Mouse (Mus musculus) MEL (cell line): ENCODE measurements around the gene Zfp575. TPM values are rescaled to one million over a fixed set of nuclear protein-coding genes. Genes with fewer than 3 reads are reported as not detected.

ENCODE experiments used
- DNase-seq: peaks from one replicate; pipeline ENCODE4 v3.0.0; 2011; ENCODE audit warnings: low read depth, low spot score
- H3K27ac ChIP-seq: 2 replicates; pipeline ENCODE4 v1.5.1; 2012; ENCODE audit warnings: low read depth, mild to moderate bottlenecking, control low read depth, low read length, moderate library complexity; ENCODE audit not compliant: control insufficient read depth
- H3K27me3 ChIP-seq, 2 experiments: fragments of 150-350 bp in 1 of 2; sonication (generic) in 1 of 2; 2 replicates each; pipeline ENCODE4 v1.6.1; 2012; ENCODE audit warnings: low read length in 2 of 2, mild to moderate bottlenecking in 2 of 2, improper control_type of control experiment in 1 of 2, moderate library complexity in 1 of 2; ENCODE audit not compliant: insufficient read depth in 2 of 2, control insufficient read depth in 1 of 2
- H3K36me3 ChIP-seq, 2 experiments: 2 replicates each; pipeline ENCODE4 v1.6.1; 2012 to 2014; ENCODE audit warnings: low read length in 2 of 2, improper control_type of control experiment in 1 of 2, inconsistent platforms in 1 of 2, mild to moderate bottlenecking in 1 of 2; ENCODE audit not compliant: insufficient read depth in 2 of 2, control insufficient read depth in 1 of 2
- H3K4me1 ChIP-seq, 2 experiments: fragments of 150-350 bp in 1 of 2; sonication (generic) in 1 of 2; 2 replicates each; pipeline ENCODE4 v1.6.1; 2012; ENCODE audit warnings: low read length in 2 of 2, improper control_type of control experiment in 1 of 2, mild to moderate bottlenecking in 1 of 2; ENCODE audit not compliant: insufficient read depth in 2 of 2, control insufficient read depth in 1 of 2
- H3K4me3 ChIP-seq, 2 experiments: fragments of 150-350 bp in 1 of 2; sonication (generic) in 1 of 2; 2 replicates each; pipeline ENCODE4 v1.5.1; 2012; ENCODE audit warnings: low read depth in 2 of 2, low read length in 2 of 2, mild to moderate bottlenecking in 2 of 2, moderate library complexity in 2 of 2, control low read depth in 1 of 2, improper control_type of control experiment in 1 of 2; ENCODE audit not compliant: control insufficient read depth in 1 of 2, insufficient read depth in 1 of 2
- H3K79me2 ChIP-seq: 2 replicates; pipeline ENCODE4 v1.6.1; 2012; ENCODE audit warnings: mild to moderate bottlenecking, low read length, moderate library complexity; ENCODE audit not compliant: control insufficient read depth, poor library complexity, insufficient read depth
- H3K9ac ChIP-seq: 2 replicates; pipeline ENCODE4 v1.6.1; 2012; ENCODE audit warnings: low read depth, mild to moderate bottlenecking, control low read depth, low read length, moderate library complexity; ENCODE audit not compliant: control insufficient read depth, poor library complexity, severe bottlenecking
- H3K9me3 ChIP-seq: fragments of 150-350 bp; sonication (generic); replicated peaks from 2 replicates; pipeline ENCODE4 v1.6.1; 2012; ENCODE audit warnings: mild to moderate bottlenecking, low read length, improper control_type of control experiment, moderate library complexity; ENCODE audit not compliant: insufficient read depth
- BHLHE40 ChIP-seq: IDR thresholded peaks from 2 replicates; pipeline ENCODE4 v1.6.1; 2012; ENCODE audit warnings: low read depth, mild to moderate bottlenecking, inconsistent platforms, low read length, improper control_type of control experiment, borderline replicate concordance
- CHD1 ChIP-seq: IDR thresholded peaks from 2 replicates; pipeline ENCODE4 v1.6.1; 2012; ENCODE audit warnings: low read depth, mild to moderate bottlenecking, inconsistent platforms, low read length, improper control_type of control experiment
- CTCF ChIP-seq, 3 experiments: IDR thresholded peaks in 2 of 3; conservative IDR thresholded peaks in 1 of 3; 2 replicates each; pipeline ENCODE4 v1.5.1; 2011 to 2012; ENCODE audit warnings: low read length in 3 of 3, low read depth in 2 of 3, mild to moderate bottlenecking in 2 of 3, improper control_type of control experiment in 1 of 3, inconsistent platforms in 1 of 3, mixed read lengths in 1 of 3, moderate library complexity in 1 of 3; ENCODE audit not compliant: control insufficient read depth in 1 of 3, insufficient read depth in 1 of 3, poor library complexity in 1 of 3, severe bottlenecking in 1 of 3
- E2F4 ChIP-seq: IDR thresholded peaks from 2 replicates; pipeline ENCODE4 v1.6.1; 2011; ENCODE audit warnings: low read depth, low read length, improper control_type of control experiment, borderline replicate concordance
- ETS1 ChIP-seq: IDR thresholded peaks from 2 replicates; pipeline ENCODE4 v1.6.1; 2012; ENCODE audit warnings: low read depth, mild to moderate bottlenecking, inconsistent platforms, low read length, improper control_type of control experiment, moderate library complexity
- GABPA ChIP-seq: IDR thresholded peaks from 2 replicates; pipeline ENCODE4 v1.6.1; 2012; ENCODE audit warnings: low read depth, mild to moderate bottlenecking, inconsistent platforms, low read length, improper control_type of control experiment, moderate library complexity
- GATA1 ChIP-seq: IDR thresholded peaks from 2 replicates; pipeline ENCODE4 v1.6.1; 2011; ENCODE audit warnings: low read depth, low read length, improper control_type of control experiment
- HCFC1 ChIP-seq: IDR thresholded peaks from 2 replicates; pipeline ENCODE4 v1.6.1; 2012; ENCODE audit warnings: low read depth, mild to moderate bottlenecking, inconsistent platforms, low read length, improper control_type of control experiment, moderate library complexity
- JUND ChIP-seq: IDR thresholded peaks from 2 replicates; pipeline ENCODE4 v1.6.1; 2011; ENCODE audit warnings: low read depth, mild to moderate bottlenecking, improper control_type of control experiment, low read length
- MAFK ChIP-seq: IDR thresholded peaks from 2 replicates; pipeline ENCODE4 v1.6.1; 2011; ENCODE audit warnings: low read depth, mild to moderate bottlenecking, low read length, improper control_type of control experiment, borderline replicate concordance
- MAX ChIP-seq: IDR thresholded peaks from 2 replicates; pipeline ENCODE4 v1.6.1; 2011; ENCODE audit warnings: low read length, improper control_type of control experiment
- MAZ ChIP-seq: IDR thresholded peaks from 2 replicates; pipeline ENCODE4 v1.6.1; 2012; ENCODE audit warnings: low read depth, mild to moderate bottlenecking, inconsistent platforms, low read length, improper control_type of control experiment
- MEF2A ChIP-seq: IDR thresholded peaks from 2 replicates; pipeline ENCODE4 v1.6.1; 2014; ENCODE audit warnings: low read depth, mild to moderate bottlenecking, inconsistent platforms, low read length, improper control_type of control experiment; ENCODE audit not compliant: poor library complexity, insufficient replicate concordance, severe bottlenecking; ENCODE audit errors: extremely low read depth
- MXI1 ChIP-seq: IDR thresholded peaks from 2 replicates; pipeline ENCODE4 v1.6.1; 2011; ENCODE audit warnings: mild to moderate bottlenecking, low read depth, low read length, improper control_type of control experiment
- NRF1 ChIP-seq: IDR thresholded peaks from 2 replicates; pipeline ENCODE4 v1.6.1; 2014; ENCODE audit warnings: low read depth, mild to moderate bottlenecking, inconsistent platforms, low read length, improper control_type of control experiment, moderate library complexity; ENCODE audit not compliant: poor library complexity, insufficient read depth, severe bottlenecking
- POLR2A ChIP-seq, 2 experiments: IDR thresholded peaks; 2 replicates each; pipeline ENCODE4 v1.6.1; 2011 to 2012; ENCODE audit warnings: low read length in 2 of 2, mild to moderate bottlenecking in 2 of 2, control low read depth in 1 of 2, improper control_type of control experiment in 1 of 2, low read depth in 1 of 2, moderate library complexity in 1 of 2; ENCODE audit not compliant: control insufficient read depth in 1 of 2, insufficient read depth in 1 of 2, poor library complexity in 1 of 2
- POLR2AphosphoS2 ChIP-seq: IDR thresholded peaks from 2 replicates; pipeline ENCODE4 v1.6.1; 2011; ENCODE audit warnings: low read length, improper control_type of control experiment
- RCOR1 ChIP-seq: IDR thresholded peaks from 2 replicates; pipeline ENCODE4 v1.6.1; 2012; ENCODE audit warnings: low read depth, mild to moderate bottlenecking, inconsistent platforms, low read length, improper control_type of control experiment
- SIN3A ChIP-seq: IDR thresholded peaks from 2 replicates; pipeline ENCODE4 v1.6.1; 2012; ENCODE audit warnings: low read length, improper control_type of control experiment, inconsistent platforms
- TAL1 ChIP-seq: IDR thresholded peaks from 2 replicates; pipeline ENCODE4 v1.6.1; 2012; ENCODE audit warnings: mild to moderate bottlenecking, inconsistent platforms, low read length, moderate library complexity, mixed read lengths
- TBP ChIP-seq: IDR thresholded peaks from 2 replicates; pipeline ENCODE4 v1.8.0; 2011; ENCODE audit warnings: low read depth, low read length, improper control_type of control experiment
- UBTF ChIP-seq: IDR thresholded peaks from 2 replicates; pipeline ENCODE4 v1.6.1; 2012; ENCODE audit warnings: low read depth, mild to moderate bottlenecking, inconsistent platforms, low read length, improper control_type of control experiment, moderate library complexity, borderline replicate concordance; ENCODE audit not compliant: insufficient read depth
- USF2 ChIP-seq, 2 experiments: IDR thresholded peaks; 2 replicates each; pipeline ENCODE4 v1.6.1; 2011 to 2012; ENCODE audit warnings: improper control_type of control experiment in 2 of 2, low read length in 2 of 2, borderline replicate concordance in 1 of 2, inconsistent platforms in 1 of 2, low read depth in 1 of 2, mild to moderate bottlenecking in 1 of 2; ENCODE audit not compliant: insufficient read depth in 1 of 2
- ZC3H11A ChIP-seq: IDR thresholded peaks from 2 replicates; pipeline ENCODE4 v1.6.1; 2012; ENCODE audit warnings: low read depth, mild to moderate bottlenecking, inconsistent platforms, low read length, improper control_type of control experiment
- ZMIZ1 ChIP-seq: IDR thresholded peaks from 2 replicates; pipeline ENCODE4 v1.6.1; 2012; ENCODE audit warnings: low read depth, mild to moderate bottlenecking, inconsistent platforms, low read length, improper control_type of control experiment, moderate library complexity
- ZNF384 ChIP-seq: IDR thresholded peaks from 2 replicates; pipeline ENCODE4 v1.6.1; 2012; ENCODE audit warnings: low read depth, mild to moderate bottlenecking, inconsistent platforms, low read length, improper control_type of control experiment
- polyA plus RNA-seq, 2 experiments: library from polyadenylated mRNA; stranded (reverse) in 1 of 2; unstranded in 1 of 2; fragments of >175 nt in 1 of 2; fragments of >200 nt in 1 of 2; gene quantifications; 2 replicates each; pipeline versions ENCODE4 v1.2.1 to v1.2.4; 2012; ENCODE audit warnings: low replicate concordance in 2 of 2, low read depth in 1 of 2; ENCODE audit not compliant: insufficient read length in 2 of 2, insufficient read depth in 1 of 2, missing spikeins in 1 of 2
- total RNA-seq: library from RNA; depleted of rRNA; stranded (reverse); fragments of 300-350 nt; gene quantifications from 2 replicates; pipeline ENCODE4 v1.2.3, GENCODE M21; 2012

The Zfp575 gene
- total and polyA plus RNA-seq, 3 experiments: 0.50 to 0.58 TPM; not detected in 1

DNA sequence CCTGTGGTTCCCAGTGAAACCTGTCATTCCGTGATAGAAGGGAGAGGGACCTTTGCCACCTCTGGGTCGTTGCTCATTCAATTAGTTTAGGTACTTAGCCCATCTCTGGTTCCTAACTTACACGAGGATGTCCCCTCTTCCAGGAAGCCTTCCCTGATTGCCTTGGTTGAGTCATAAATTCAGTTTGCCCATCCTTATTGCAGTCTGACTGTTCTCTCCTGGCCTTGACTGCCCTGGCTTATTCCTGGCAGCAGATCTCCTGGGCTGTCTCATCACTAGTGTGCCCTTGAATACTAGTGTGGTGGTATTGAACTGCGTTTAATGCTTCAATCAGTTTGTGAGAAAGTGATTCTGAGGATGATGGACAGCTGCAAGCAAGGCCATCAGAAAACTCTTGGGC lies 42.2 kb upstream of the Zfp575 start:
- no peak for DNase-seq
- Histone ChIP-seq H3K4me1 (peaks cover 0 to 3% of the 10 kb centered on the region in 2 experiments; a peak in 1 of 4 replicates), H3K27ac (no peak overlapping the region)

GRCm38 (mm10) chr7:24628685-24629610 lies 41.5 kb upstream of the Zfp575 start:
- Histone ChIP-seq H3K9me3 (no peaks in the 10 kb centered on the region), H3K9ac (peak overlapping the region; percentile 77), H3K36me3 (no peaks in the 10 kb centered on the region; a peak in 1 of 4 replicates), H3K27me3 (no peaks in the 10 kb centered on the region), H3K4me3 (peak overlapping the region; percentile 55 to 64), H3K27ac (no peak overlapping the region), H3K4me1 (peaks cover 0 to 3% of the 10 kb centered on the region in 2 experiments; a peak in 1 of 4 replicates), H3K79me2 (no peaks in the 10 kb centered on the region; the same call in 1 of the 2 replicates)
- DNase-seq: peak; percentile 92
- TF ChIP-seq ZC3H11A (no peak), ETS1 (no peak), E2F4 (no peak), CTCF (IDR thresholded peaks at IDR 0.05 in 2 of 3, conservative IDR thresholded peaks at IDR 0.05 in 1 of 3; ENCODE audit: control insufficient read depth in 1 of 3, insufficient read depth in 1 of 3, low read depth in 2 of 3, low read length in 3 of 3, poor library complexity in 1 of 3, severe bottlenecking in 1 of 3) (no peak), POLR2A (IDR thresholded peaks at IDR 0.05; ENCODE audit: control insufficient read depth in 1 of 2, insufficient read depth in 1 of 2, low read depth in 1 of 2, low read length in 2 of 2, poor library complexity in 1 of 2) (peak in 1 of 2 experiments; percentile 42; a peak in 1 of 4 replicates), UBTF (no peak), RCOR1 (no peak), GABPA (no peak), NRF1 (no peak), MXI1 (peak; percentile 70; the same call in 1 of the 2 replicates), ZMIZ1 (peak; percentile 22; the same call in 1 of the 2 replicates), MEF2A (no peak), TBP (no peak), CHD1 (no peak), GATA1 (no peak), ZNF384 (peak; percentile 61; the same call in 1 of the 2 replicates), JUND (no peak), SIN3A (peak; percentile 43; the same call in 1 of the 2 replicates), HCFC1 (peak; percentile 48; the same call in 1 of the 2 replicates), MAFK (no peak), POLR2AphosphoS2 (0 out of 2 replicates have a peak, but pooled peaks have one; percentile 48), BHLHE40 (no peak), TAL1 (no peak), MAX (0 out of 2 replicates have a peak, but pooled peaks have one; percentile 26), MAZ (peak; percentile 70; the same call in 1 of the 2 replicates), USF2 (IDR thresholded peaks at IDR 0.05; ENCODE audit: borderline replicate concordance in 1 of 2, insufficient read depth in 1 of 2, low read depth in 1 of 2, low read length in 2 of 2) (no peak)

More for the DNA sequence above, 42.2 kb upstream of the Zfp575 start:
- H3K9me3 ChIP-seq: no peaks in the 10 kb centered on the region
- no peak overlapping the region for H3K4me3 ChIP-seq
- H3K27me3 ChIP-seq: no peaks in the 10 kb centered on the region
- no peaks in the 10 kb centered on the region; a peak in 1 of 4 replicates for H3K36me3 ChIP-seq
- TF ChIP-seq GATA1 (no peak), MEF2A (no peak), HCFC1 (no peak), RCOR1 (no peak)
- H3K79me2 ChIP-seq: no peaks in the 10 kb centered on the region; the same call in 1 of the 2 replicates
- no peak overlapping the region for H3K9ac ChIP-seq
